Mouse (Mus musculus): Measurements from ENCODE around the gene Gm20696. TPM values are rescaled to one million over a fixed set of nuclear protein-coding genes. Genes with fewer than 3 reads are reported as not detected.

The Gm20696 gene
- polyA plus RNA-seq, 2 experiments, result 2.0 to 5.9 TPM

GRCm38 (mm10) chr6:99573343-99573742, 93.3 kb downstream of the Gm20696 start:
- no peaks in the 10 kb centered on the region for H3K27me3 ChIP-seq (ENCODE audit: control insufficient read depth, insufficient read depth, low read length)

DNA sequence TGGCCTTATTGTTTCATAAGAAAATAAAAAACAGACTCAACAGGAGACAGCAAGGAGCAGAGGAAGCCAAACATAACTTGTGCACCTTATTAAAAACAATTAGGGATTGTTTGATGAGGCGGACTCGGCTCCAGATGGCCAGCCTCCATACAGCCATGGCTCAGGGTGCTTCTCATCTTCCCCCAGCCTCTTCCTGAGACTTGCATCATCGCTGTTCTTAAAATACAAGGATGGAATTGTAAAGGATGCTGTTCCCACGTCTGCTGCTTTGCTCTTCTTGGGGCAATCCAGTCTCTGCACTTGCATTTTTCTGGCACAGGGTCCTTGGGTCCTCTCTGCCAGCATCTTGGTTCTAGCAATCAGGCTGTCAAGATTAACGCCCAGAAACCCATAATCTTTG, 94.5 kb downstream of the Gm20696 start:
- Histone ChIP-seq H3K27ac (replicated peaks; ENCODE audit: low read depth, low read length) (no peak overlapping the region), H3K9me3 (ENCODE audit: control insufficient read depth, low read length) (no peaks in the 10 kb centered on the region), H3K27me3 (ENCODE audit: control insufficient read depth, insufficient read depth, low read length) (no peaks in the 10 kb centered on the region), H3K9ac (ENCODE audit: low read depth, low read length, severe bottlenecking) (no peak overlapping the region), H3K4me1 (ENCODE audit: control insufficient read depth, insufficient read depth, low read length) (no peaks in the 10 kb centered on the region), H3K4me3 (replicated peaks; ENCODE audit: low read length) (no peak overlapping the region), H3K4me2 (replicated peaks; ENCODE audit: low read depth, low read length, severe bottlenecking) (no peak overlapping the region), H3K36me3 (ENCODE audit: control insufficient read depth, insufficient read depth, low read length) (no peaks in the 10 kb centered on the region)
- TF ChIP-seq POLR2A (IDR thresholded peaks at IDR 0.05; ENCODE audit: borderline replicate concordance, extremely low read depth, insufficient read depth, insufficient read length), result no peak
- DNase-seq (ENCODE audit: low spot score) (no peak), ATAC-seq (ENCODE audit: low FRiP score, low read depth) (no peak)
- 61% methylated on average over 5 of the region's 5 CpGs for WGBS

More at GRCm38 (mm10) chr6:99573343-99573742, 93.3 kb downstream of the Gm20696 start:
- H3K27ac ChIP-seq (replicated peaks; ENCODE audit: low read depth, low read length), result no peak overlapping the region
- 78% methylated on average over 2 of the region's 2 CpGs for WGBS
- no peak overlapping the region for H3K4me2 ChIP-seq (replicated peaks; ENCODE audit: low read depth, low read length, severe bottlenecking)
- H3K9ac ChIP-seq (ENCODE audit: low read depth, low read length, severe bottlenecking), result no peak overlapping the region
- no peaks in the 10 kb centered on the region for H3K4me1 ChIP-seq (ENCODE audit: control insufficient read depth, insufficient read depth, low read length)
- no peak overlapping the region for H3K4me3 ChIP-seq (replicated peaks; ENCODE audit: low read length)
- no peak for ATAC-seq (ENCODE audit: low FRiP score, low read depth)
- H3K9me3 ChIP-seq (ENCODE audit: control insufficient read depth, low read length), result no peaks in the 10 kb centered on the region
- no peaks in the 10 kb centered on the region for H3K36me3 ChIP-seq (ENCODE audit: control insufficient read depth, insufficient read depth, low read length)
- no peak for TF ChIP-seq POLR2A (IDR thresholded peaks at IDR 0.05; ENCODE audit: borderline replicate concordance, extremely low read depth, insufficient read depth, insufficient read length)
- DNase-seq (ENCODE audit: low spot score), result no peak

DNA sequence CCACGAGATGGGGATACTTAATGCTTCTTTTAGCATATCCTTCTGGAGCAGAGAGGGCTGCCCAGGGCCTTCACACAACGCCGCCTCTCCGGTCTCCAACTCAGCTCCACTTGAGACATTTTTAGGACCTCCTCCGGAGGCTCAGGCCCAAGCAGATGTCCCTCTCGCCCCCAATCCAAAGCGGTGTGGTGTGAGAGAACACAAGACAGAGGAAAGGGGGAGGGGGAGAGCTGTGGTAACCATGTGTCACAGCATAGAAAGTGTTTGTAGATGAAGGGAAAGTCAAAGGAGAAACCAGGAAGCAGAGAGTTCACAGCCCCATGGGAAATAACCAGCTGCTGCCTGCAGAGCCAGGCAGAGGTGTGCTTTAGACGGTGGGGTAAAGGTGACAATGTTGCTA, 99.7 kb downstream of the Gm20696 start:
- Histone ChIP-seq H3K36me3 (ENCODE audit: control insufficient read depth, insufficient read depth, low read length) (no peaks in the 10 kb centered on the region), H3K9ac (ENCODE audit: low read depth, low read length, severe bottlenecking) (no peak overlapping the region), H3K4me2 (replicated peaks; ENCODE audit: low read depth, low read length, severe bottlenecking) (no peak overlapping the region), H3K27me3 (ENCODE audit: control insufficient read depth, insufficient read depth, low read length) (no peaks in the 10 kb centered on the region), H3K9me3 (ENCODE audit: control insufficient read depth, low read length) (no peaks in the 10 kb centered on the region), H3K4me1 (ENCODE audit: control insufficient read depth, insufficient read depth, low read length) (no peaks in the 10 kb centered on the region), H3K4me3 (replicated peaks; ENCODE audit: low read length) (no peak overlapping the region), H3K27ac (replicated peaks; ENCODE audit: low read depth, low read length) (no peak overlapping the region)
- 48% methylated on average over 8 of the region's 8 CpGs for WGBS
- DNase-seq (ENCODE audit: low spot score), result no peak
- no peak for ATAC-seq (ENCODE audit: low FRiP score, low read depth)
- no peak for TF ChIP-seq POLR2A (IDR thresholded peaks at IDR 0.05; ENCODE audit: borderline replicate concordance, extremely low read depth, insufficient read depth, insufficient read length)

DNA sequence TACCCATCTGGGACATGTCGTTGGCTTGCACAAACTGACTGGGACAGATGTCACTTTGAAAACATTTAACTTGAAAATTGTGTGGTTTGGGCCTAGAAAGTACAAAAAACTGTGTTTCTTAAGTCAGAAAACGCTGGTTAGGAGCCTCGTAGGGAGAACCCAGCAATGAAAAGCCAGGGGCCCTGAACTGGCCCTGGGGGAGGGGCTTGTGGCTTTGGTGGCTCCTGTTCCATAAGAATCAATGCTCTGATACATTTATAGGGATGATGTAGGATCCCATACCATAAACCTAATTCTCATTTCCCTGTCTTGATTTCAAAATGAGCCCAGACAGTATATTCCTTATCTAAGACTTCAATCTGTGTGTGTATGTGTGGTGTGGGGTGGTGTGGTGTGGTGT, 101.8 kb downstream of the Gm20696 start:
- no peak overlapping the region for H3K4me2 ChIP-seq (replicated peaks; ENCODE audit: low read depth, low read length, severe bottlenecking)
- ATAC-seq (ENCODE audit: low FRiP score, low read depth) (no peak), DNase-seq (ENCODE audit: low spot score) (no peak)
- H3K27ac ChIP-seq (replicated peaks; ENCODE audit: low read depth, low read length), result no peak overlapping the region
- no peaks in the 10 kb centered on the region for H3K4me1 ChIP-seq (ENCODE audit: control insufficient read depth, insufficient read depth, low read length)
- H3K36me3 ChIP-seq (ENCODE audit: control insufficient read depth, insufficient read depth, low read length), result no peaks in the 10 kb centered on the region
- no peak for TF ChIP-seq POLR2A (IDR thresholded peaks at IDR 0.05; ENCODE audit: borderline replicate concordance, extremely low read depth, insufficient read depth, insufficient read length)
- no peaks in the 10 kb centered on the region for H3K9me3 ChIP-seq (ENCODE audit: control insufficient read depth, low read length)
- 70% methylated on average over 3 of the region's 3 CpGs for WGBS
- no peak overlapping the region for H3K4me3 ChIP-seq (replicated peaks; ENCODE audit: low read length)
- no peaks in the 10 kb centered on the region for H3K27me3 ChIP-seq (ENCODE audit: control insufficient read depth, insufficient read depth, low read length)
- no peak overlapping the region for H3K9ac ChIP-seq (ENCODE audit: low read depth, low read length, severe bottlenecking)

GRCm38 (mm10) chr6:99556950-99557349, 109.6 kb downstream of the Gm20696 start:
- DNase-seq (ENCODE audit: low spot score) (no peak), ATAC-seq (ENCODE audit: low FRiP score, low read depth) (no peak)
- WGBS, result 86% methylated on average over 5 of the region's 5 CpGs
- Histone ChIP-seq H3K27me3 (ENCODE audit: control insufficient read depth, insufficient read depth, low read length) (no peaks in the 10 kb centered on the region), H3K9me3 (ENCODE audit: control insufficient read depth, low read length) (no peaks in the 10 kb centered on the region), H3K27ac (replicated peaks; ENCODE audit: low read depth, low read length) (no peak overlapping the region), H3K36me3 (ENCODE audit: control insufficient read depth, insufficient read depth, low read length) (no peaks in the 10 kb centered on the region), H3K4me1 (ENCODE audit: control insufficient read depth, insufficient read depth, low read length) (no peaks in the 10 kb centered on the region), H3K4me2 (replicated peaks; ENCODE audit: low read depth, low read length, severe bottlenecking) (no peak overlapping the region), H3K9ac (ENCODE audit: low read depth, low read length, severe bottlenecking) (no peak overlapping the region), H3K4me3 (replicated peaks; ENCODE audit: low read length) (no peak overlapping the region)
- no peak for TF ChIP-seq POLR2A (IDR thresholded peaks at IDR 0.05; ENCODE audit: borderline replicate concordance, extremely low read depth, insufficient read depth, insufficient read length)

DNA sequence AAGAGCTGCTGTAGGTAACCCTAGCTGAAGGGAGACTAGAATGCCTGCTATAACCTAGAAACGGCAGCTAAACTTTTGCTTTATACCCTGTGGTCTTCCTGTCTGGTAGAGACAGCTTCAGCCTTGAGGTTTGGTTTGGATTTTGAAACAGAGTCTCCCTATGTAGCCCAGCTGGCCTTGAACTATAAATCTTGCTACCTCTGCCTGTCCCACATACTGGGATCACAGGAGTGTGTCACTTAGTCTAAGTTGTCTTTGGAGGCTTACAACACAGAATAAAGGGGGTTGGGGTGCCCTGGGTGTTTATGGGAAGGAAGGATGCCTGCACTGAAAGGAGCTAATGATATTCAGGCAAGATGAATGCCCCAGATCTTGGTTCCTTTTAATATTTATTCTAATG, 113.8 kb downstream of the Gm20696 start:
- DNase-seq (ENCODE audit: low spot score), result no peak
- no peak for ATAC-seq (ENCODE audit: low FRiP score, low read depth)
- 63% methylated on average over 1 of the region's 1 CpGs for WGBS
- Histone ChIP-seq H3K4me2 (replicated peaks; ENCODE audit: low read depth, low read length, severe bottlenecking) (no peak overlapping the region), H3K36me3 (ENCODE audit: control insufficient read depth, insufficient read depth, low read length) (no peaks in the 10 kb centered on the region), H3K9ac (ENCODE audit: low read depth, low read length, severe bottlenecking) (no peak overlapping the region), H3K4me1 (ENCODE audit: control insufficient read depth, insufficient read depth, low read length) (no peaks in the 10 kb centered on the region), H3K9me3 (ENCODE audit: control insufficient read depth, low read length) (no peaks in the 10 kb centered on the region), H3K27ac (replicated peaks; ENCODE audit: low read depth, low read length) (no peak overlapping the region), H3K4me3 (replicated peaks; ENCODE audit: low read length) (no peak overlapping the region), H3K27me3 (ENCODE audit: control insufficient read depth, insufficient read depth, low read length) (no peaks in the 10 kb centered on the region)
- no peak for TF ChIP-seq POLR2A (IDR thresholded peaks at IDR 0.05; ENCODE audit: borderline replicate concordance, extremely low read depth, insufficient read depth, insufficient read length)
